Mouse (Mus musculus): Measurements from ENCODE around the gene Gm17720.
"Not testable (repeated sequence)": the region's sequence is repeated elsewhere in the genome, so short reads cannot be mapped to it uniquely, and the experiment has no call there.

The Gm17720 gene

DNA sequence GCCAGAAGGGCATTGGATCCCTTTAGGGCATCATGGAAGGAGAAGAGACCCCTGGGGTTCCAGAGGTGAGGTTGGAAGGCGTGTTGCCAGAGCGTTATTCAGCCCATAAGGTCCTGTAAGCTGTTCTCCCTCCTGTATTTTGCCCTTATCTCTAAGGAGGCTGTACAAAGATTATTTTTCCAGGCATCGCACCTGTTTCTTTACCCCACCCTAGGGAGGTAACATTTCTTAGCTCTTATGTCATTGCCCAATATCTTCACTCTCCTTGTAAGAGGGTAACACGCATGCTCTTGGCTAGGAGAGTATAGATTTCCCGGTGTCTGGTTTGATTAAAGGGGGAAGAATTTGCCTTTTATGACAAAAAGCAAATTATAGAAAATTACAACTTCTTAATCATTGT, 62.9 kb downstream of the Gm17720 start, which contains the start of gene Chst4:
Chst4 (minus strand) TSS at position 82 of the 400 bp plus-strand sequence.
- no peak for DNase-seq (ENCODE audit: low read depth, low spot score)

DNA sequence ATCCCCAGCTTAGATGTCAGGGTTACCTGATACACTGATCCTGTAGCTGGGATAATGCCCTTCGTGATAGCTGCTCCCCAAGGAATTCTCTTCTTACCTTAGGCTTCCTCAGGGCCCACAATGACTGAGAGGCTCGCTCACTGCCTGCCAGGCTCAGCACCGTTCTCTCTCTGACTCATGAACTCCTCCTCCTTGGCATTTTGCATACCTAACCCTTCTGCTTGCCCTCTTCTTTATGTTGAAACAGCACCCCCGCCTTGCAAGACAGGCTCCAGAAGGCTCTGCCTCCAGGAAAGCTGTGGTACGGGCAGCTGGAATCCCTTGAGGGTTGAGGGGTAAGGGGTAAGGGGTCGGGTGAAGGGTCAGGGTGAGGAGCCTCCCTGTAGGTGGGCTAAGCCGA, 63.3 kb downstream of the Gm17720 start:
- DNase-seq (ENCODE audit: low read depth, low spot score): no peak

DNA sequence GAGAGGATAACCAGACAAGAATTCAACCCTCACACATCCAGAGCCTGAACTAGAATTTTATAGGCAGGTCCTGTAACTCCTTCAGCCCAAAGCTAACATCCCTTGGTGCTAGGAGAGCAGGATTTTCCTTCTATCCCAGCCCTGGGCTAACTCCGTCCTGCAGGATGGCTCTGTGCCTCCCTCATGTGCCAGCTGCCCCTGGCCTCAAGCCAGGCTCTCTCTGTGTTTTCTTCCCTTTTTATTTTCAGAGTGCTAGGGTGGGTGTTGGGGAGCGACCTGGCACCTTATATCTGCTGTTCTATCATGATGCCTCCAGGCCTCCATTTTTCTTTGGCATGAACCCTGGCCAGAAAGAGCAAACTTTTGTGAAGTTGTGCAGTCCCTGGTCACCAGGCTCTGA, 66.4 kb downstream of the Gm17720 start:
- no peak for DNase-seq (ENCODE audit: low read depth, low spot score)

DNA sequence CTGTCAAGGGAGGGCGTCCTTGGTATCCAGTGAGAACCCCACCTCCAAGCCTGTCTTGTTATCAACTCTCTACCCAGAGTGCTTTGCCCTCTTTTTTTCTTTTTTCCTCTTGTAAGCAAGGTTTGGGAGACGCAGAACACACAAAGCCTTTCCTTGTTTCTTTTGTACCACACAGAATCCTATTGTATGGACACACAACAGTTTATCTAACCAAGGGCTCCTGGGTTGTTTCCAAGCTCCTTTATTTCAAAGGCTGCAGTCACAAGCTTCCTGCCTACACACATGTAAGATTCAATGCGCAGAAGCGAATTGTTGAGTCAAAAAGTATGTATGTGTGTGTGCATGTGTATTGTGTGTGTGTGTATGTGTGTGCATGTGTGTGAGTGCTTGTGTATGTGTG, 68.2 kb downstream of the Gm17720 start:
- DNase-seq (ENCODE audit: low read depth, low spot score): no peak

DNA sequence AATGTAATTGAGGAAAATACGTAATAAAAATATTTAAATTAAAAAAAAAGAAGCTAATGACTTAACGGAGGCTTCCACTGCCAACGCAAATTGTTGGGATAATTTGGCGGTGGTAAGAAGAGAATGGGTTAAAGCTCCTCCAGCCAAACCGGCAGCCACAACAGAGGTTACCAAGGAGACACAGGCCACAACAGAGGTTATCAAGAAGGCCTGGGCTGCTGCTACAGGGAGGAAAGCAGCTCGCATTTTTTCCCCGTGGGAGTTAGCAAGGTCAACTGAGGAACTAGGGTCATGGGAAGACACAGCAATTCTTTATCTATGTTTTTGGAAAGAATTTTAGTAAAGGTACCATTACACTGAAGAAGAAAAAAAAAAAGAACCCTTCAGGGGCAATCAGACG, 68.8 kb downstream of the Gm17720 start:
- DNase-seq (ENCODE audit: low read depth, low spot score): not testable (repeated sequence)
